Mouse (Mus musculus): ENCODE data around the gene Lactbl1.

DNA sequence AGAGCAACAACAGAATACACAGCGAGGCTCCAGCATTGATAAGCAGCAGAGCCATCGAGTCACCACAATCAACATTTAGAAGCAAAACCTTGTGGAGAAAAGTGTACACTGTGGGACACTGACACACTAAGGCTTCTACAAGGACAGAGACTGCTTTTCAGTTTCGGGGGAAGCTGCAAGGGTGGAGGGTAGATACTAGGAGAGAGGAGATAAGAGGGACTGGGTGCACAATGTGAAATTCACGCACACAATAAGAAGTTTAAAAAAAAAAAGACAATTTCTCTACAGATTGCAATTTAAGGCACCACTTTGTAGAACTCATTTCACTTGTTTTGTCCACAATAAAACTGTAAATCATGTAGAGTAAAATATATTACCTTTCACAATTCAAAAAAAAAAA, 34.4 kb upstream of the Lactbl1 start:
- TF ChIP-seq CTCF (IDR thresholded peaks at IDR 0.05; ENCODE audit: extremely low read depth, insufficient read depth, low read length) (no peak), POLR2A (IDR thresholded peaks at IDR 0.05; ENCODE audit: extremely low read depth, insufficient read depth, low read length) (no peak)

Measured in cortical plate, adult 2 months (tissue).